Mouse (Mus musculus) stomach, postnatal 0 days (tissue): ENCODE measurements around the gene Cux1.

Experiments used
- CTCF ChIP-seq: IDR thresholded peaks from 2 replicates; pipeline ENCODE4 v1.5.1; 2016; ENCODE audit warnings: antibody characterized with exemption, low read depth, mild to moderate bottlenecking, moderate library complexity
- EP300 ChIP-seq: optimal IDR thresholded peaks from 2 replicates; pipeline ENCODE3; 2016; ENCODE audit warnings: antibody characterized with exemption

GRCm38 (mm10) chr5:136324506-136324905 lies 242.8 kb downstream of the Cux1 start:
- TF ChIP-seq CTCF (no peak), EP300 (no peak)
